Mouse (Mus musculus): ENCODE measurements around the gene Nr1h2.

Gene Nr1h2

GRCm38 (mm10) chr7:44584921-44585320 lies 31.2 kb upstream of the Nr1h2 start:
- DNase-seq (ENCODE audit: low spot score in 2 of 2): no peak

GRCm38 (mm10) chr7:44584265-44584804 lies 30.6 kb upstream of the Nr1h2 start:
- DNase-seq (ENCODE audit: low spot score in 2 of 2): no peak

DNA sequence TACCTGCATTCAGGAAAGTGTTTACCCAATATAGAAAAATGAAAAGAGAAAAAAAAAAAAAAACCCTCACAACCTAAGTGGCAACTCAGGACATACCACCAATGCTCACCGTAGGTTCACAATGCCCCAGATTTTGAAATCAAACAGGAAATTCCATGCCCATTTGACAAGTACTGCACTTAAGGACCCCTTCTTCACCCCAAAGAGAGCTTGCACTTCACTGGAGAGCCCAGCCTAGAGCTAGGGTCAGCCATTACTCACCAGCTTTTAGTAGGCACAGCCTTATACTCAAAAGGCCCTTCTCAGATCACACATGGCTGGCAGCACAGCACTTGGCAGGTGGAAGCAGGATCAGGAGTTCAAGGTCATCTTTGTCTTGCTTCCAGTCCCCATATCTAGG lies 29.4 kb upstream of the Nr1h2 start:
- DNase-seq (ENCODE audit: low spot score in 2 of 2): no peak

- no peak for DNase-seq (ENCODE audit: low spot score in 2 of 2)
Measured at GRCm38 (mm10) chr7:44582709-44583108, 29.0 kb upstream of the Nr1h2 start.

DNA sequence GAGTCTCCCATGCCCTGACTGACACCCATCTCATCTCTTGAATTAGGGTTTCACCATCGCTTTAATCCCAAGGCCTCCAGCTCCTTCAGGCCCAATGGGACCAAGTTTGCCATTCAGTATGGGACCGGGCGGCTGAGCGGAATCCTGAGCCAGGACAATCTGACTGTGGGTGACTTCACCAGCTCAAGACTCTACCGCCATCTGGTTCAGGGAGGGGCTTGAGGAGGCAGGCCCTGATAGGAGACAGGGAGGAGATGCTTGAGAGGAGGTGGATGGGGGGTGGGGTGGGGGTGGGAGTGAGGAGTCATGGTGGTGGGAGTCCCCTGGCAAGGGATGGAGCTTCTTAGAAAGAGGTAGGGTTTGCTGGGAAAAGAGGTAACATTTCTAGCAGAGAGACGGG lies 27.9 kb upstream of the Nr1h2 start:
- no peak for DNase-seq (ENCODE audit: low spot score in 2 of 2)

DNA sequence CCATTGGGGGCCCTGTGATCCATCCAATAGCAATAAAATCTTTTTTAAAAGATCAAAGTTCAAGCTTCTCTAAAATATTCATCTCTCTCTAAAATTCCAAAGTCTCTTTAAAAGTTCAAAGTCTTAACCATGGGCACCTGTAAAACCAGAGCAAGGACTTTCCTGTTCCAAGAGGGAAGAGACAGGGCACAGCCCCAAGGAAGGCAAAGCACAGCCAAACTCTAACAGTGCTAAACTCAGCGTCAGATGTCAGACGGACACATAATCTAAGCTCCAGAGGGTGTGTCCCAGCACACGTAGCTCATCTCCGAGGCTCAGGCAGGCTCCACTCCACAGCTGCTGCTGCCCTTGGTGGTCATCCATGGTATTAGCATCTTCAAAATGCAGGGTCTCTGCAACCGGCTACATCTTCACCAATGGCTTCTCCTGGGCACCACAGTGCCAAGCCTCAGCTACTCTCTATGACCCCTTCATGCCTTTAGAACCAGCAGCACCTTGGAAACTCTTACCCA lies 22.6 kb upstream of the Nr1h2 start:
- DNase-seq (ENCODE audit: low spot score in 2 of 2): no peak

DNA sequence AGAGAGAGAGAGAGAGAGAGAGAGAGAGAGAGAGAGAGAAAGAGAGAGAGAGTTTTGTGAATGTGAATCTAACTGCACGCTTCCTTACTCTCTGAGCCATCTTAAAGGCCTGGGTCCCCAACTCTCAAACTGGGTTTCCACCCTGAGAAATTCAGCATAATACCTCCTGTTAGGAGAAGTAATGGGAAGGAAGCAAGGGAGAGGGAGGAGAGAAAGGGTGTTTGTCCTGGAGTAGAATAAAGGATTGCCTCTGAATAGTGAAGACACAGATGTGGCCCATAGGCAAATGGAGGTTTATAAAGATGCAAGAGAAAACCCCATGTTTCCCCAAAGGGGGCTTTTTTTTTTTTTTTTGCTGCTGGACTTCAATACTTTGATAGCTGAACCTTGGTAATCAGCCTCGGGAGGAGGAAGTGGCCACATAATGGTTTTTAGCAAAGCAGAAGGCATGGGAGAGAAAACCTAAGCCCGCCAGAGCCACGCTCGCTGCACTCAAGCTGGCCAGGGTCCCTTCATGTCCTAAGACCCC lies 19.3 kb upstream of the Nr1h2 start:
- no peak for DNase-seq (ENCODE audit: low spot score in 2 of 2)

DNA sequence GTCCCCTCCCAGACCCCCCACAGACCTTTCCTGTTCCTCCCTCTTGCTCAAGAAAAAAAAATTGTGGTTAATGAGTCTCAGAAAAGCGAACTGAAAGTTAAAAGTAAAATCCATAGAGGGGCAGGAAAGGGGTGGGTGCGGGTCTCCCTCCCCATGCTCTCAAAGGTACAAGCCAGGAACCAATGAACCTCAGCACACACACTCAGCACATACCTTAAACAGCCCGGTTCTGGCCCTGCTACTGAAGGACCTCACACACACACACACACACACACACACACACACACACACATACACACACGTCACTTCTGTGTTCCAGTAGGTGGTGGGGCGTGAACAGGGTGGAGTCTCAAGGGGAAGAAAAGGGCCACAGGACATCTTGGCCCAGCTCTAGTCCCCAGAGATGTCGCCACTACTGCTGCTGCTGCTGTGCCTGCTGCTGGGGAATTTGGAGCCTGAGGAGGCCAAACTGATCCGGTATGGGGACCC lies 18.5 kb upstream of the Nr1h2 start, which contains the start of gene Napsa:
Gene Napsa, plus strand, starts transcription at position 168 of the 489 bp plus-strand sequence.
- peak; percentile 70 to 77 for DNase-seq (ENCODE audit: low spot score in 2 of 2)

GRCm38 (mm10) chr7:44571811-44572210 lies 18.1 kb upstream of the Nr1h2 start:
- no peak for DNase-seq (ENCODE audit: low spot score in 2 of 2)

DNA sequence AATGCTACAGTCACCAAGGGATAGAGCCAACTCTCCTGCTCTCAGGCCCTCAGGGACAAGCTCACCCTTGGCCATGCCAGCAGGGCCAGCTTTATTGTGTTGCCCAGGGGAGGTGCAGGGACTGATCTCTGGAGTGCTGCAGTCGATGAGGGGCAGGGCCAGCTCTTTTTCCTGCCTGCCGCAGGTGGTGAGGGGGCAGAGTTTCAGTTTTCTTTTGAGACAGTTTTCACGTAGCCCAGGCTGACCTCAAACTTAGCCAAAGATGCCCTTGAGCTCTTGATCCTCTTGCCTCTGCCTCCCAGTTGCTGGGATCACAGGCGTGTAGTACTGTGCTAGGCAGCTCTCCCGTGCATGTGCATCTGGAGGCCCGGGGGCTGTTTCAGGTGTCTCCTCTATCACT lies 17.2 kb upstream of the Nr1h2 start:
- no peak for DNase-seq (ENCODE audit: low spot score in 2 of 2)

- DNase-seq (ENCODE audit: low spot score in 2 of 2): no peak
Measured at GRCm38 (mm10) chr7:44568803-44569202, 15.1 kb upstream of the Nr1h2 start.

DNA sequence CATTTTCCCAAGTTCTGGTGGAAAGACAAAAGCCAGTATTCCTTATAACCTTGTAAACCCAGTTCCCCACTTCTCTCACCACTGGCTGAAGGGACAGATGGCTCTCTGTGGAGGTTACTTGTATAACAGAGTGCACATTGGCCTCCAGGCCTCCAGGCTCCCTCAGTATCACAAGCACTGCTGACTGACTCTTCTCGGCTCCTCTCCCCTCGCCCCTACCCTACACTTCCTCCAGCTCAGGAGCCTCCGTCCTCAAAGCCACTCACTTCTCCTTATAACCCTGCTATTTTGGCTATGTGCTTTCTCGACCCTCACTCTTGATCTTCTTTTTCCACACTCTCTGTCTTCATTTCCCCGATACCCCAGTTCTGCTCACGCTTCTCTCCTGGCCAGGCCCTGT lies 11.7 kb upstream of the Nr1h2 start:
- DNase-seq (ENCODE audit: low spot score in 2 of 2): no peak

DNA sequence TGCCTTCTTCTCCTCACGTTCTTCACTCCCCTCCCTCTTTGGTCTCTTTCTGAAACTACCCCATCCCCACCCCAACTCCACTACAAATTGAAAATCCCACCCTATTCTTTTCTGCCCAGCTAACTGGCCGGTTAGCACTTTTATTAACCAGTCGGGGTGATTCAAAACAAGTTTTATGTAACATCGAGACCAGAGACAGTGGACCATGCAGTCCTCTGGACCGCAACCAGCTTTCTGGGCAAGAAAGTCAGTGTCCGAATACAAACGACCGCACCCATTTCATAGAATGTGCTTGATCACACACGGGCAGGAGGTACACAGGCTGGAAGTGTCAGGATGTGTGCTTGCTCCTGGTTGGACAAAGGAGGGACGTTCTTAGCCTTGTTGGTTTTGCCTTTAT lies 10.7 kb upstream of the Nr1h2 start:
- no peak for DNase-seq (ENCODE audit: low spot score in 2 of 2)

- no peak for DNase-seq (ENCODE audit: low spot score in 2 of 2)
Measured at GRCm38 (mm10) chr7:44563284-44563683, 9.5 kb upstream of the Nr1h2 start.

- DNase-seq (ENCODE audit: low spot score in 2 of 2): peak; percentile 80 to 89
Measured at GRCm38 (mm10) chr7:44560435-44561400, 7.0 kb upstream of the Nr1h2 start.

GRCm38 (mm10) chr7:44557629-44558028 lies 3.9 kb upstream of the Nr1h2 start:
- no peak for DNase-seq (ENCODE audit: low spot score in 2 of 2)

GRCm38 (mm10) chr7:44553196-44553764 lies 471 bp downstream of the Nr1h2 start:
- DNase-seq (ENCODE audit: low spot score in 2 of 2): peak; percentile 91 to 96

DNA sequence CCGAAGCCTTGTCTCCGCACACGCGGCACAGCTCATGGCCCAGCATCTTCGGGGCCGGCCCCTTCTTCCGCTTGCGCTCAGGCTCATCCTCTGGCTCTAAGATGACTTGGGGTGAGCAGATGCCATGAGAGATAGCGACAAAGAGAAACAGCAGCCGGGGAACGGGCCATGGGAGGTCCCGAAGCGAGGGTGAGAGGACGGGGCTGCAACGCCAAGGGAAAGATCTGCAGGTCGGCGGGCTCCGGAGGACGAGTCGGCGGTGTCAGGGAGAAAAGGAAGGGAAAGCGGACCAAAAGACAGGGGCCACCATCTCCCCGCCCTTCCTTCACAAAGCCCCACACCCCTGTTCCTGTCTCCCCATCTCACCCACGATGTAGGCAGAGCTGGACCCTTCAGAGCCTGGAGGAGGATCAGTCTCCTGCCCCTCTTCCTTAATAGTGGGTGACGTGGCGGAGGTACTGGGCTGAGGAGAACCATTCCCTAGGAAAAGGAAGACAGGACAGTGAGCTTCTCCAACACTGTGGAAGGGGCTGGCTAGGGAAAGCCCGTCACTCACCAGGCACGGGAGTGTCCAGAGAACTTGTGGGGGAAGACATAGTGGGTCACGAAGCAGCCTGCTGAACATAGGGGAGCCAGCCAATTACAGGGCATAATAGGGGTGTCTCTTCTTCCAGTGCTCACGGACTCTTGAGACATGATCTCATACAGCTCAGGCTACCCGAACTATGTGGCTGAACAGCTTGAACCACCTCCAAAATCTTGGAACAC lies 1.4 kb downstream of the Nr1h2 start:
- DNase-seq (ENCODE audit: low spot score in 2 of 2): peak in 1 of 2 experiments; percentile 65

DNA sequence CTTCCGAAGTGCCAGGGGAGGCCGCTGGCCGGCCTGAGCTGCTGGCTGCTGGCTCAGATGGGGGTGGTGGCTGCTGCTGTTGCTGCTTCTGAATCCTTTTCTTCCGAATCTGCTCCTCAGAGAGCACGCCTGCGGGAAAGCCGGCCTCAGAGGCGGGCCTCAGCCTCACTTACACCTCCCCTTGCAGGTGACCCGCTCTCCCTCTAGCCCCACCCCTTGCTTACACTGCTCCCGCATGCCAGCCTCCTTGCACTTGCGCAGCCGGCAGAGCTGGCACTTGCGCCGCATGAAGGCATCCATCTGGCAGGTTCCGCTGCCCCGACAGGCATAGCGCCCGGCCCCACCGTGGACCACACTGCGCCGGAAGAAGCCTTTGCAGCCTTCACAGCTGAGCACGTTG lies 2.0 kb downstream of the Nr1h2 start:
- peak in 1 of 2 experiments; percentile 68 for DNase-seq (ENCODE audit: low spot score in 2 of 2)

DNA sequence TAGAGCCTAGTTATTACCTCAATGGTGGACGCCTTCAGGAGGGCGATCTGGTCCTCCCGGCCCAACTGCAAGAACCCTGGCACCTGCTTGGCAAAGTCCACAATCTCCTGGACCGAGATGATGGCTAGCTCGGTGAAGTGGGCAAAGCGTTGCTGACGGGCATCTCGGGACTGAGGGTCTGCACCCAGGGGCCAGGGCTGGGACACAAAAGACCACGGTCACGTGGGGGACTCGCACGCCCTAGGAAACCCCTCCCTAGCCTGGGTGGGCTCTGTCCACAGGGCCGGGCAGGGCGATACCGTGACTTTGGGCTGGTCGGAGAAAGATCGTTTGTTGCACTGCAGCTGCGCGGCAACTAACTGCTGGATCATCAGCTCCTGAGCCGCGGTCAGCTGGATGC lies 2.5 kb downstream of the Nr1h2 start:
- DNase-seq (ENCODE audit: low spot score in 2 of 2): no peak

DNA sequence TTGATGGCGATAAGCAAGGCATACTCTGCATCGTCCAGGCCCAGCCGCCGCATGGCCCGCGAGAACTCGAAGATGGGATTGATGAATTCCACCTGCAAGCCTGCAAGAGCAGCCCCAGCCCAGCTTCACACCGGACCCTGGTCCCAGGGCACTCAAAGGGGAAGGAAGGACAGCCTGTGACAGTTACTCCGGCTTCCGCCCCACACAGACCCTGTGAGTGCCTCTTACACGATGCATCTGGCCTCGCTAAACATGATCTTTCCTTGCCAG lies 3.4 kb downstream of the Nr1h2 start:
- DNase-seq (ENCODE audit: low spot score in 2 of 2): no peak

Measured in spleen, postnatal 4 days (tissue).